Mouse (Mus musculus) frontal cortex, postnatal 25 days (tissue): ENCODE data around the gene Onecut1.

Source experiments
- DNase-seq, 2 experiments: peaks; one replicate each; pipeline ENCODE4 v3.0.0; 2022; ENCODE audit warnings: low spot score in 2 of 2

Onecut1 gene

GRCm38 (mm10) chr9:74861561-74861980, at the start of gene Onecut1:
Onecut1 (plus strand) TSS chr9:74861921.
- DNase-seq, result no peak

DNA sequence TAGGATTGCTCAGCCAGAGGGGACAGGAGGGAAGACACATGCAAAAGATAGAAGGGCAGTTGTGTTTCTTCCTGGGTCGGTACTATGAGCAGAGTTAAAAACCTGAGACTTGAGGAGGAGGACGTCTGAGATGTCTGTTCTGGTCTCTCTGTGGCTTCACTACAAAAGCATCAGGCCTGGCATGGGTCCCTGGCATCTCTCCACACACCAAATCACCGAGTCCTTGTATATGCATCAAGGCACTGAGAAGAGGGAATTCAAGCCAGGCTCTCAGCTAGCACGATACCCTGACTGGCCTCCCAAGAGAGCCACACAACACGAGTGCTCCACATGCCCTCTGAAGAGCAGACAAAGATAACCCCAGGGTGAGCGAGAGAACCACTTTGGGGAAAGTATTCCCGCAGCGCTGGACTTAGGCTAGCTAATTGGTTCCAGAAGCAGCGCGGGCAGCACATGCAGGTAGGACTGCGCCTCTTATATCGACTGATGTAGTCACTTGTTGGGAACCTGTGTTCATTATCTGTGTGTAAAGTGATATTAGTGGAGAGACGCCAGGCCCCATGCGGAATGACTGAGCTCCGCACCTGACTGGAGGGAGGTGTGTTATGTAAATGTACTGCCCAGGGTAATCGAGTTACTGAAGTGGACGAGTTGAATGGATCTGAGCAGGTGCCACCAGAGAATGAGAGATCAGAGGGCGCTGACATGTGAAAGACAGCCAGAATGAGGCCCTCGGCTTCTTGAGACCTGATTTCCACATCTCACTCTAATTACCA, 41.8 kb upstream of the Onecut1 start:
- DNase-seq, result no peak

DNA sequence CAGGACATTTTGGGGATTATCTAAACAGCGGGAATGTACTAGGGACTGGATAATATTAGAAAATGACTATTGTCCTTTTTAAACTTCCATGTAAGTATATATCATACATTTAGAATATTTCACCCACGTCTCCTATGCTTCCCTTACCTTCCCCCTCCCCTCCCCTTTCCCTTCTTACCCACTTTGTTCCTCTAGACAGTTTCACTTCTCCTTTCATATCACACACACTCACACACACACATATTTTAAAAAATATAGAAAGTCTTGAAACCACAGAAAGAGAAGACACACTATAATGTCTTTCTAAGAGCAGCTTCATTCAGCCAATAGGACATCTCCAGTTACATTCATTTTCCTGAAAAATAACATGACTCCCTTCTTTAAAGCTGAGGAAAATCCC, 36.6 kb upstream of the Onecut1 start:
- DNase-seq, result no peak

DNA sequence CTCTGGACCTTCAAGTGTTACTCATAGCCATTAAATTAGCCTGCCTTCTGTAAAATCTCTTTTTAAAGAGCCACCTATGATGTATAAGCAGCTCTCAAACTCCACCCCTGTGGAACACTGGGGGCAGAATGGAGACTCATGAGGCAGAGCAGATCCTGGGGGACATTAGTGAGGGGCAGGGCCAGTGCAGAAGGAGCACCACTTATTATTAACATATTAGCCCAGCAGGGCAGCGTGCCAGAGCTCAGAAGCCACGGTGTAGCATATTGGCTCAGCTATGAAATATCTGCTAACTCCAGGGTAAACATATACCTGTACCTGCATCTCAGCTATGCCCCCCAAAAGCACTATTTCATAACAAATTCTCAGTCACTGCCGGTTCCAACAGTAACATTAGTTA, 32.5 kb upstream of the Onecut1 start:
- DNase-seq, result no peak

DNA sequence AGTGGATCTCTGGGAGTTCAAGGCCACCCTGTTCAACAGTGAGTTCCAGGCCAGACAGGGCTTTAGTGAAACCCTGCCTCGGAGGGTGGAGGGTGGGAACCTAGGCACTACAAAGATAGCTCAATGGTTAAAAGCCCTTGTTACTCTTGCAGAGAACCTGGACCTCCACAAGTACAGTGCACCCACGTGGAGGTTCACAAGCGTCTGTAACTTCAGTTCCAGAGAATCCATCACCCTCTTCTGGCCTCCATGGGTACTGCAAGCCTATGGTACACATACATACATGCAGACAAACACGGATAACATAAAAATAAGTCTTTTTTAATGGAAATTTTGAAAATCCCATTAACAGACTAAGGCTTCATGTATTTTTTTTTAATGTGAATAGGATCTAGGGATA, 18.8 kb upstream of the Onecut1 start:
- no peak for DNase-seq

DNA sequence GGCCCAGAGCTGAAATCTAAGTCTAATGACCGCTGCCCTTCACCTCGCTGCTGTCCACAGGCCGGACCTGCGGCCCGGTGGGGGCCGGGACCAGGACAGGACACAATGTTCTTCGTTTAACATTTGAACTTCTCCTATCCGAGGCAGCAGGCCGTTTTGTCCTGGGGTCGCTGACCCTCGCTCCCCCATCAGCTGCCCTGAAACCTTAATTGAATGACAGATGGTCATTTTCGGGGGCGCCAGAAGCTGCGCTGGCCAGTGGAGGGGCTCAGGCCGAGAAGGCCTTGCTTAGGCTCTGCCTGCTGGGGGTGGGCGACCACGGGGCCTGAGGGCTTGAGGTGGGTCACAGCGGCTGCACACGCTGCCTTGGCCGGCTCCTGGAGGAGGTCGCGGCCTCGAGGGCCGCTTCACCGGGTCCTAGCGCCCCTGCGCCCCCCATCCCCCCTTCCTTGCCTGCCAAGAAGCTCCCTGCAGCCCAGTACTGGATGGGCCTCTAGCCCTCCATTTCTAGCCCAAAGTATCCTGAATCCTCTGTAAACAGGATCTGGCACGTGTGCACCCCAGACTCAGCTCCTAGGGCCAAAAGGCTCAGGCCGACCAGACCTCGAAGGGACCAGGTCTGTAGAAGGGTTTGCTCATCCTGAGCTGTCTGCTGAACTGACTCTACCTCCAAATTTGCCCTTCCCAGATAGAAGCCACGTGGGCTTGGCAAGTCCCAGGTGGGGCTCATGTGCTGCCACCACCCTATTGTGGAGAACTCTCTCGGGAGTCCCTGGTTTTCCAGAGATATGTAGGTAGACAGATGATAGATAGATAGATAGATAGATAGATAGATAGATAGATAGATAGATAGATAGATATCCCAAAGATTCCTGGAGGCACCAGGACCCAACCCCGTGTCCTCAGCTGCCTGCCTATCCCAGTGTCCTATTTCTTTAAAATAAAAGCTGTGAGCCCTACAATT, 14.6 kb upstream of the Onecut1 start:
- DNase-seq, result no peak

DNA sequence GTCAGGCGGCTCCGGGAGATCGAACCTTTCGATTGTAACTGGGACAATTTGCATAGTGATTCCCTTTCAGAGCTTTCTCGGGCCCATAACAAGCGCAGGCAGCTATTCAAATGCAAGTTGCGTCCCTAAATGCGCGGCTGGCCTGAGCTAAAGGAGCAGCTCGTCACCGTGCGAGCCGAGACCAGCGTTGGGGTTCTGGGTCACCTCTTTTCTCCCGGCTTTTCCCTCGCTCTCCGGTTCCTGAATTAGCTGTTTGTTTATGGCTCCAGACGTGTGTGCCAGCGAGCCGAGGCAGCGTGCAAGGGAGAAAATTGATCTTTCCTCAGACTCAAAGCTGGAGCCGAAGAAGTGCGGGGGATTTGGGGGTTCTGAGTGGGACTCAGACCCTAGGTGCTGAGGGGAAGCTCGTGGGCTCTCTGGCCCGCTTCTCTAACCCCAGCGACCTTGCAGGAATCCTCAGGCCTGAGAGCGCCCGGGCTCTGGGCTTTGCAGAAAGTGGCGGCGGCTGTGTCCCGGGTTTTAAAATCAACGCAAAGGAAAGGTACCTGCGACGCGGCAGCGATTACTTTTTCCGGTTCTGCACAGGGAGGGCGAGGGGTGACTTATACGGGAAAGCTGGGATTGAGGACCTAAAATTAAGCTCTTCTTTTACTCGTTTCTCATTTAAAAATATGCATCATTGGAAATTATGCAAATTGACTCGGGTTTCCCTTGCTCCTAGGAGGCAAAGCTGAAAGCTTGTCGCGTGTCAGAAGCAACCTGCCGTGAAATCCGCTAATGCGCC, 13.1 kb upstream of the Onecut1 start:
- no peak for DNase-seq

GRCm38 (mm10) chr9:74849195-74849978, 12.3 kb upstream of the Onecut1 start:
- no peak for DNase-seq

- no peak for DNase-seq
These were observed 11.5 kb upstream of the Onecut1 start for GRCm38 (mm10) chr9:74849979-74850780.

DNA sequence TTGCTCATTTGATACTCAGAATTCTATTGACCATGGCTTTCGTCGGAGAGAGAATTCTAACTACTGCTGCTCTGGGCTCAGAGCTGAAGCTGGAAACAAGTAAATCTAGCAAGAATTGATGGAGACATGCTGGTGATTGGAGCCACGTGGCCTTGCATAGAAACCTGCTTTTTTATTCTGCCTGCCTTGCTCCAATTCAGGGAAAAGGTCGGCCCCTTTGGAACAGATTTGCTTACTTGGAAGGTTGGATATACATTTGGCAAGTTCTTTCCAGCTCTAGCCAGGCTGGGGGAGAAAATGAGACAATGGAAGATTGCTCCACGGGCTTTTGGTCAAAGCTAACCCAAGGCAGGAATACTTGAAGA, 11.0 kb upstream of the Onecut1 start:
- no peak for DNase-seq

GRCm38 (mm10) chr9:74851601-74852000, 10.1 kb upstream of the Onecut1 start:
- no peak for DNase-seq

- no peak for DNase-seq
These were observed 9.4 kb upstream of the Onecut1 start for GRCm38 (mm10) chr9:74852361-74852760.

- no peak for DNase-seq
These were observed 8.3 kb upstream of the Onecut1 start for GRCm38 (mm10) chr9:74853191-74854072.

GRCm38 (mm10) chr9:74854073-74854591, 7.6 kb upstream of the Onecut1 start:
- DNase-seq, result no peak

DNA sequence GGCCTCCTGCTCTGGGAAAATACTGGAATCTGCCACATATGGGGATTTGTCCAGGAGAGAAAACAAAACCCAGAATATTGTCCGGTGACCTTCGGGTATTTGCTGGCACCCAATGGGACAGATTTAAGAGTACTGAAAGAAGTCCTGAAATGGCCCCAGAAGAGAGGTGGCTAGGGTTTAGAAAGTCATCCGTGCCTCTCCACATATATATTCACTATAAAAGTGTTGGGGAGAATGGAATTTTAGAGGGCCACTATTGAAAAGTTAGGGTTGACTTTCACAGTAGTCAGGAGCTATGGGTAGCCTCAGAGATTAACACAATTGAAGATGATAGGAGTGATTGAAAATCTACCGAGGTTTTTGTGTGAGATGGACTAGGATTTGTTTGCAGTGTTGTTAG, 6.3 kb upstream of the Onecut1 start:
- DNase-seq, result no peak

- no peak for DNase-seq
These were observed 4.9 kb upstream of the Onecut1 start for GRCm38 (mm10) chr9:74856578-74857507.

DNA sequence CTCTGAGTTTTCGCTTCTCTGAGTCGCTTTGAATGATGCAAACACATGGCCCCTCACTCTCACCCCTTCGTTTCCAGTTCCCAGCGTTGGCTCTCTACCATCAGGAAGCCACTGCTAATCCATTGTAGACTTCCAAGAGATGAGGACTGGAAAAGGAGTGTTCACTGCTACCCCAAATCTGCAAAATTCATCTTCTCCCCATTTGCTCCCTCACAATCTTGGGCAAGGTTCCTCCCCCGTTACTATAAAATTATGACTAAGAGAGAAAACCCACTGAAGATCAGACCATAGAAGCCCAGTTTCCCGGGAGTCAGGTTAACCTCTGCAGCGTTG, 4.2 kb upstream of the Onecut1 start:
- no peak for DNase-seq

DNA sequence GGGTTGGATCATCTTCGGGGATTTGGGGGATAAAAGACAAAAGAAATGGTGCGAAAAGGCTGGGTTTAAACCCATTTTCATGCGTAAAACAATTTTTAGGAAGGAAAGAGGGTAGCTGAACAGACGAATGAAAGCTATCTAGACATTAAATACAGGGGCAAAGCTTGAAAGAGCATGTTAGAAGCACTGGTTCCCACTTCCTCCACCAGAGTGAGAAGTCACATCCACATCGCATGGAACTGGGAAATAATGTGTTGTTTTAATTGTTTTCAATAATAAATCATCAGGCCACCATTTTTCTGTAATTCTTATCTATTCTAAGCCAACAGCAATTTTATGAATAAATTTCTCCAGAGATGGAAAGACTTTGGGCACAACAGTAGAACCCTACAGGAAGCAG, 3.6 kb upstream of the Onecut1 start:
- DNase-seq, result no peak
